Mouse (Mus musculus): ENCODE data around the gene Xdh.

DNA sequence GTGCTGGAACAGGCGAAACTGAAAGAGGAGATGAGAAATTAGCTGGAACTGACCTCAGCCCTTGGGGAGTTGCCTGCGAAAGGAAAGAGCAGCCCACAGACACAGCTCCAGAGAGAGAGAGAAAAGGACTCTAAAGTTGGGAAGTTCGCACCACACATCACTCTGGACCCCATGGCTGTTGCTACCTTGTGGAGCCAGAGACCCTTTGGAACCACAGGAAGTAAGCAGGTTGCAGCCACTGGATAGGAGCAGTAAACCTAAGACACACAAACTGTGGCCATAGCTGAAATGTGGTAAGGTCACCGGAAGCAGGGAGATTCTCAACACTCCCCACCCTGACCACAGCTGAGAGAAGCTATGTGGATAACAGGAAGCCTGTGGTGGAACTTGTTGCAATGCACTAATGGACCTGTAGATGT lies 2.1 kb upstream of the Xdh start:
- TF ChIP-seq CTCF (IDR thresholded peaks at IDR 0.05; ENCODE audit: borderline replicate concordance, insufficient read depth, low read length) (no peak), POLR2A (IDR thresholded peaks at IDR 0.05; ENCODE audit: low read depth, low read length) (no peak)

Data from embryonic fibroblast, embryonic 13.5 days (primary cell).